Mouse (Mus musculus): ENCODE results near the gene Spata17.

Gene Spata17

GRCm38 (mm10) chr1:187004306-187004705 is 211.0 kb downstream of the Spata17 start:
- DNase-seq (ENCODE audit: low spot score in 2 of 2) = no peak

GRCm38 (mm10) chr1:187003441-187003861 is 211.8 kb downstream of the Spata17 start:
- no peak for DNase-seq (ENCODE audit: low spot score in 2 of 2)

- DNase-seq (ENCODE audit: low spot score in 2 of 2) = no peak
Observed at GRCm38 (mm10) chr1:186997596-186998304, 217.5 kb downstream of the Spata17 start.
